Mouse (Mus musculus) mouse embryonic stem cell (cell line): Measurements from ENCODE around the gene Skint3.
"Not testable (repeated sequence)": the region's sequence is repeated elsewhere in the genome, so short reads cannot be mapped to it uniquely, and the experiment has no call there.

Experiments used
- in situ Hi-C, 2 experiments: fragments of 300-500 bp; cut with MboI; formaldehyde crosslinking; loops; 1 replicate in 1 of 2; 3 replicates in 1 of 2; pipeline ENCODE4 v1.14.3; 2019 to 2020; ENCODE audit warnings: low sequenced_read_pairs in 2 of 2, low pct_unique_long_range_greater_than_20kb in 1 of 2, mixed read lengths in 1 of 2; ENCODE audit not compliant: unreplicated experiment in 1 of 2

Gene Skint3

GRCm38 (mm10) chr4:112231945-112232344, at the start of gene Skint3:
TSS of gene Skint3 (plus strand) at chr4:112232245.
- in situ Hi-C loops, result no loop called here

- in situ Hi-C loops, result no loop called here
These were observed 11.4 kb downstream of the Skint3 start for GRCm38 (mm10) chr4:112243416-112243815.

GRCm38 (mm10) chr4:112243951-112244350, 11.9 kb downstream of the Skint3 start:
- in situ Hi-C loops, result no loop called here

GRCm38 (mm10) chr4:112256022-112256421, 24.0 kb downstream of the Skint3 start:
- in situ Hi-C loops, result no loop called here

GRCm38 (mm10) chr4:112287178-112287974, 55.3 kb downstream of the Skint3 start:
- in situ Hi-C loops, result no loop called here

GRCm38 (mm10) chr4:112288396-112288795, 56.4 kb downstream of the Skint3 start:
- in situ Hi-C loops, result no loop called here

GRCm38 (mm10) chr4:112302305-112302704, 70.3 kb downstream of the Skint3 start:
- in situ Hi-C loops, result no loop called here

- in situ Hi-C loops, result no loop called here
These were observed 70.9 kb downstream of the Skint3 start for GRCm38 (mm10) chr4:112302855-112303509.

- in situ Hi-C loops, result not testable (repeated sequence)
These were observed 117.1 kb downstream of the Skint3 start for GRCm38 (mm10) chr4:112349111-112349510.
